Mouse (Mus musculus) 3T3-L1 (cell line): ENCODE measurements around the gene Hmgb2.
A peak's percentile ranks its signal among the peaks of the same experiment; 100 is the strongest.
"Not testable (repeated sequence)": the region's sequence is repeated elsewhere in the genome, so short reads cannot be mapped to it uniquely, and the experiment has no call there.

ENCODE experiments used
- DNase-seq: peaks from one replicate; pipeline ENCODE4 v3.0.0-alpha.2; 2015; ENCODE audit warnings: low read depth, low spot score

Hmgb2 gene

DNA sequence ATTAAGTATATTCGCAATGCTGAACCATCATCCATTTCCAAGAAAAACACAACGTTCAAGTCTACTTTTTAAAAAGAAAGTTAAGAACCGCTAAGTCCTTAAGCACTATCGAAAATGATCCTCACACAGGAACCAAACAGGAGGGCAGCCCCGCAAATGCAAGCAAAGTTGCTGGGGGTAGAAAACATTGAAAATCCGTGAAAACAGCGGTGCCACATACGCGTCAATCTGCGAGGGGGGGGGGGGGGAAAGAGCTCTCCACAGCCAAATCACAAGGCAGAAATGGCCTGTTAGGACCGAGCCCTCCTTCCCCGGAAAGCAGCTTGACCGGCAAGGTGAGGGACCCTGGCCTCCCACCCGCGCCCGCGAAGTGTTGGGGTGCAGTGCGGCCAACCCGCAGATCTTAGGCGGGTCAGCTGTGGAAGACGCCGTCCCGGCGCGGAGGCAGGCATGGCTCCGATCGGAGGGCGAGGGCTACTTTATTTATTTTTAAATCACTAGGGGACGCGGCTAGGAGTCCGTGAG lies 854 bp upstream of the Hmgb2 start:
- DNase-seq: peak; percentile 42

DNA sequence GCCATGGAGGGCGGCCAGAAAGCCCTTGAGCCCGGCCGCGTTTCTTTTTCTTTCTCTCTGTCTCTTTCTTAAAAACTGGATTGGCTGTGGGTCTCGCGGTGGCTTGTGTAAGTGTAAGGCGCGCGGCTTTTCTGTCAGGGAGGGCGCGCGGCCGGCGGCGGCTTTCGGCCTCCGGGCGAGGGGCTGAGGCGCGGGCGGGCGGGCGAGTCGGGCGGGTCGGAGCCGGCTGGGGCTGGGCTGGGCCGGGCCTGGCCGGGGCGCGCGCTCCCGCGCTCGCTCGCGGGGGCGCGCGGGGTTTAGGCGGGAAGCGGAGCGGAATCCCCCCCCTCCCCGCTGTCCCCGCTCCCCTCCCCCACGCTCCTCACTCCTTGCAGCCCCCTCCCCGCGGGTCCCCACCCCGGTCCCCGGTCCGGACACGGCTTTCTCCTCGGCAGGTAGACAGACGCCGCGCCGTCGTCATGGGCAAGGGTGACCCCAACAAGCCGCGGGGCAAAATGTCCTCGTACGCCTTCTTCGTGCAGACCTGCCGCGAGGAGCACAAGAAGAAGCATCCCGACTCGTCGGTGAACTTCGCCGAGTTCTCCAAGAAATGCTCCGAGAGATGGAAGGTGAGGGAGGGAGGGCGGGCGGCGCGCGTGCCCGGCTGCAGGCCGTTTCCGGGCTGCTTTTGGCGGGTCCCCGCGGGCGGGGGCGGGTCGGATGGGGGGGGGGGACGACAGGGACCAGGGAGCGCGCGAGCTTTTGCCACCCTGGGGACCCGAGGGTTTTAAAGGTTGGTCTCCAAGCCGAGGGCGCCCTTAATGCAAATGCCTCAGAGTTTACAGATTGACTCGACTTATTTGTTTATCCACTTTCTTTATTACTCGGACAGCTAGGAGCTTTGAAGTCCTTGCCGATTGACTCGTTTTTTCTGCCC lies 692 bp downstream of the Hmgb2 start:
- peak; percentile 39 for DNase-seq

DNA sequence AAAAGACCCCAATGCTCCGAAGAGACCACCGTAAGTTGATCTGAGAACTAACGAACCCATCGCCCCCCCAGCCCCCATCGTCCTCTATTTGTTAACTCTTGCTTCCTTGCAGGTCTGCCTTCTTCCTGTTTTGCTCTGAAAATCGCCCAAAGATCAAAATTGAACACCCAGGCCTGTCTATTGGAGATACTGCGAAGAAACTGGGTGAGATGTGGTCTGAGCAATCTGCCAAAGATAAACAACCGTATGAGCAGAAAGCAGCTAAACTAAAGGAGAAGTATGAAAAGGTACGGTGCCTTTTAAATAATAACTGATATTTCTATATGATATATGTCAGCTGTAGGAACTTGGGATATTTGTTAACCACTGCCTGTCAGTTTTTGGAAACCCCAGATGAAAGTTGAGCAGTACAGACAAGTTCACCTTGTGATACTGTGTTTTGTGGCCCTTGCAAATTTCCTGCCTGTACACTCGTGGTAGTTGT lies 1.5 kb downstream of the Hmgb2 start:
- DNase-seq: not testable (repeated sequence)

DNA sequence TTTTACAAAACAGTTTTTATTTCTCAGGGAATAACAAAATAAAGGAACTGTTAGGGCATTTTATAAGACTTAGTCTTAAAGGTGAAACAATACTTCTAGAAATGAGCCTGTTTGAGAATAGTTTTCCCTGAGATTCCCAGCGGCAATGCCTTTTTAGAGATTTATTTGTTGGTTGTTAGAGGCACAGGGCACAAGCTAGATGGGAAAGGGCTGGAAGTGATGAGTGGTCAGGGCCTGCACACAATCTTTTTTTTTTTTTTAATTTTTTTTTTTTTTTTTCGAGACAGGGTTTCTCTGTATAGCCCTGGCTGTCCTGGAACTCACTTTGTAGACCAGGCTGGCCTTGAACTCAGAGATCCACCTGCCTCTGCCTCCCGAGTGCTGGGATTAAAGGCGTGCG lies 5.0 kb downstream of the Hmgb2 start:
- DNase-seq: not testable (repeated sequence)

DNA sequence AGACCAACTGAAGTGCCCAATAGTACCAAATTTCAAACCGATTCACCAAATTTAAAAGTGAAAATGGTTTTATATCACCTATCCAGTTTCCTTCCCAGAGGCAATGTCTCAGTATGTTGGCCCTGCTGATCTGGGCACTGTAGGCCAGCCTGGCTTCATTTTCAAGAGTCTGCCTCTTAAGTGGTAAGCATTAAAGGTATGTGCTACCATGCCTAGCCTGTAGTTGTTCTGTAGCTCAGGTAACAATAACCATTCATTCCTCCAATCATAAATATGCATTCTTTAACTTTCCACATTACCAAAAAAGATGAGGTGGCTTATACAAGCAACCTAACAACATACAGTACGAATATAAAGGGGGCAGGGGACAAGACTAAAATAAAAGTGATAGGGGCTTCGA lies 6.0 kb downstream of the Hmgb2 start:
- no peak for DNase-seq

DNA sequence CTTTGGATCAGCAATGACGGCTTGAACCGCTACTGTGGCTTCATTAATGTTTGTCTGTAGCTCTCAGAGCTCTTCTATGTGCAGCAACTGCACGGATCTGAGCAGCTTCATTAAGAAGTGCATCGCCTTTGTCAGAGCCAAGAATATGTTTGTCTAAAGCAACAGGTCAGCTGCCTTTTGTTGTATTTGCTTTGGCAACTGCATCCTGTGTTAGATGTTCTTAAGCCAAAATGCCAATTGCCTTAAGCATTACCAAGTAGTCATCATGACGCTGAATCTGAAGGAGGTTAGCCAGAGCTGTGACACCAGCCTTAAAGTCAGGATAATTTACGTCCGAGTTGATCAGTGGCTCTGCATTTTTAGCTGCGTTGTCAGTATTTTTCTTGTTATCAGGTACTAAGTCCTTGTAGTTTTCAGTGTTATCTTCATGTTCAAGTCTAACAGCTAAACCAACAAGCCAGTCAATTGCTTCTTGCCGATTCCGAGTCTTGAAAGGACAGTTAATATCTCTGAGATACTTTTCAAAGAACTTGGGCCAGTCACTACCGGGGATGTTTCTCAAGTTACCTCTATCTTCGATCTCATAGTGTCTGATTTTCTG lies 8.6 kb downstream of the Hmgb2 start:
- DNase-seq: no peak

DNA sequence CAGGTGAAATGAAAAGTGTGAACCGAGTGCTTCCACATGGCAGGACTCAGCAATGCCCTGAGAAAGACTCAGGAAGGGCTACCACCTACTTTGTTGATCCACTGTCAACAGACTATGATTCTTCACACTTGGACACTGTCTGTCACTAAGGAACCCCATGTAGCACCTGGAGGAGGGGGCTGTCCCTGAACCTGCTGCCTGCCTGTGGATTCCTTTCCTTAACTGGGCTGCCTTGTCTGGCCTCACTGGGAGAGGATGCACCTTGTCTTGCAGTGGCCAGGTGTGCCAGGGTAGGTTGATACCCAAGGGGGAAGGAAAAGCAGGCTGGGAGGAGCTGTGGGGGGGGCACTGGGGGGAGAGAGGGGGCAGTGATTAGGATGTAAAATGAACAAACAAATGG lies 16.3 kb downstream of the Hmgb2 start:
- DNase-seq: no peak

DNA sequence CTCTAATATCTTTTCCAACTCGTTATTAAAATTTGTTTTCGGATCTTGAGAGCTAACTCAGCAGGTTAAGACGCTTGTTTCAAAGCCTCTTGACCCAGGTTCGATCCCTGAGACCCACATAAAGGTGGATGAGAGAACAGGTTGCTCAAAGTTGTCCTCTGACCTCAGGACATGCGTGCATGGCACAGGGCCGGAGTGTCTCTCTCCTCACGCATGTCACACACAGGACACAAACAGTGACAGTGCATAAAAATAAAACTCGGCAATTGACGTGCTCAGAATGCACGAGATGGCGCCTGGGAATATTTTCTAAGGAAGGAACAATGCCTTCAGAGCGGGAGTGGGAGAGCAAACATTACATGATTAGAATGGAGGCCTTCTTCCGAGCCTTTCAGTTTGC lies 18.5 kb downstream of the Hmgb2 start:
- no peak for DNase-seq

DNA sequence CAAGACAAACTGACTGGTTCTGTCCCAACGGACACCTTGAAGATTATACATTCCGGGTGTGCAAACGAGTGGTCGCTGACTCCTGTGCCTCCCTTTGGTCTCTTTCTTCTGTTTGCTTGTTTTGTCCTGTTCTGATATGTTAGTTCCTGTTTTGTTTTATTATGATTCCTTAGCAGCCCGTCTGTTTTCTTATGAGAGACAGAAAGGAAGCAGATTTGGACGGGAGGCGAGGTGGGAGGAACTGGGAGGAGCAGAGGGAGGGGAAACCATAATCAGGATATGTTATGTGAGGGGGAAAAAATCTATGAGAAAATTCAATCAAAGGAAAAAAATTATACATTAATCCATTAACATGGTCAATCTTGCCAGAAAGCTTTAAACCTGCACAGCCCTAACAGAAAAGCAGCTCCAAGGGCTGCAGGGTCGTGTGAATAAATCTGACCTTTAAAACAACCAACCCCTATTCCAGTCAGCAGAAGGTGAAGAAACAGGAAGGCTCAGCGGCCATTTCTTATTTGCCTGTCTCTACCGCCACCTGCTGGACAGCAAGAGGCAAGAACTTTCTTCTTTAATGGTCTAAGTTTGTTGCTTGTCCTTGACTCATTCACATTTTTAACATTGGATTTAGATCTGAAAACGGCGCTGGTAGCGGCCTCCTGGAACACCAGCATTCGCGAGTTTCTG lies 19.1 kb downstream of the Hmgb2 start:
- peak; percentile 82 for DNase-seq

DNA sequence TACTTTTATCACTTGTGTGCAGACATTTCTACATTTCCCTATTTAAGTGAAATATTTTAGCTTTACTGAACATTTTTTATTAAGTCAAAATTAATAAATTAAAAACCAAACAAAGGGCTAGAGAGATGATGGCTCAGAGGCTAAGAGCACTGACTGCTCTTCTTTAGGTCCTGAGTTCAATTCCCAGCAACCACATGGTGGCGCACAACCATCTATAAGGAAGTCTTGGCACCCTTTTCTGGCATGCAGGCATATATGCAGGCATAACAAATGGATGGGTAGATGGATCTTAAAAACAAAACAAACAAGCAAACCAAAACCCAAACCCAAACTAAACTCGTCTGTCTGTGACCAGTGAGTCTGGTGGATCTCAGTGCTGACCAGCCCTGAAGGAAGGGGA lies 20.5 kb downstream of the Hmgb2 start:
- peak; percentile 54 for DNase-seq

DNA sequence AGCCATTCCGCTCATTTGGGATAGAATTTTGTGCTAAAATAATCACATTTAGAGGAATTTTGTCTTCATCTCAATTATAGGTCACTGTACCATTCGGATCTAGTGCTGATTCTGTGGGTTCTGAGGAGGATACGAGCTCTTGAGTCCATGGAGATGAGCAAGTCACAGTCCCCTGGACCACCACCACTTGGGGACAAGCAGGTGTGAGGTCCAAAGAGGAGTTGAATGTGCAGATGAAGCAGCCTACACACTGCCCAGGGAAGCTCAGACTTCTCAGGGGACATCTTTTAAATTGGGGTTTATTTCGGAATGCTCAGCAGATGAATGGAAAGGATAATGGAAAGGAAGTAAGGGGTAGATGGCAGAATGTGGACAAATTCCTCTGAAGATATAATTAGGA lies 21.4 kb downstream of the Hmgb2 start:
- DNase-seq: no peak

DNA sequence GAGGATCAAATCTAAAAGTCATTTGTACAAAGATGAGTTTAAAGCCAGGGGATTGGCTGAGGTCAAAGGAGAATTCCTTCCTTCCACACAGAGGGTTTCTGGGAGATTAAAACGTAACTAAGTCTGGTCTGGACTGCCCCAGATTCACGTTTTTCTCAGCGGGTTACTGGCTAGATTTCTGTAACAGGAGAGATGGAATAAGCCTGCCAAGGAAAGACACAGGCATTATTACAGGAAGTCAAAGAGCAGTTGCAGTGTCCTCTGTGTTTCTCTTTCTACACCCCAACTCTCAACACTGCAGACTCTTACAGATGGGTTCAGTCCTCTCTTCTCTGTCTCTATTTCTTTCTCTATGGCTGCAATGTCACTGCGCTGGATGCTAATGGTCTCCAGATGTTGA lies 22.8 kb downstream of the Hmgb2 start:
- DNase-seq: no peak

DNA sequence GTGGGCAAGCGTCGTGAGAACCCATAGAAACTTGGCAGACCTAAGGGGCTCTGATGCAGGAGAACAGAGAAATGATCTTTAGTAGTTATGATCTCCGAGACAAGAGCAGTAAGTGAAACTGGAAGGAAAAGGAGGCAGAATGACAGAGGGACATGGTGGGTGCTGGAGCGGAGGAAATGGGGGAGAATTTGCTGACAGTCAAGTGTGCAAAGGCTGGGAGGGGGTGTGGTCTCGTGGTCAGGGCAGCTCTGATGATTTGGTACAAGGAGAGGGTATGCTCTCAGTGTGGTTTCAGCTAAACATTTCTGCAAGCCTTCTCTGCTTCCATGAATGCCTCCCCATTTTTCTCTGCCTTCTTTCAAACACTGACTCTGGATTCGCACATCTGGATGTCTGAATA lies 24.5 kb downstream of the Hmgb2 start:
- DNase-seq: no peak

DNA sequence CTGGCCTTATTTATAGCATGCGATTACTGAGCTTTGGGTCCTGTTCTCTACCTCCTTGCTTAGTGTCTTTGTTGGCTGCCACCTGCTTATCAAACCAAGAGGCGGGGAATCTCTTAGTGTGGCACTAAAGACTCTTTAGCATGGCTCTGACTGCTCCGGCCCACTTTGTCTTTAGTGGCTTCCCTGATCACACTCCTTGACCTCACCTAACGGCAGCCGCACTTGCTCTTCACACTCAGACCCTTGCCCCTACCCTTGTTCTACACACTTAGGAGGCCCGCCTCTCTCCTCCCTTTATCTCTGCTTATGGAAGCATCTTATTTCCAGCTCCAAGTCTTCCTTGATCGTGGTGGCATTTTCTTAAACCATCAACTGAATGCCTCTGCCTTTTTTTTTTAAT lies 26.9 kb downstream of the Hmgb2 start:
- no peak for DNase-seq

DNA sequence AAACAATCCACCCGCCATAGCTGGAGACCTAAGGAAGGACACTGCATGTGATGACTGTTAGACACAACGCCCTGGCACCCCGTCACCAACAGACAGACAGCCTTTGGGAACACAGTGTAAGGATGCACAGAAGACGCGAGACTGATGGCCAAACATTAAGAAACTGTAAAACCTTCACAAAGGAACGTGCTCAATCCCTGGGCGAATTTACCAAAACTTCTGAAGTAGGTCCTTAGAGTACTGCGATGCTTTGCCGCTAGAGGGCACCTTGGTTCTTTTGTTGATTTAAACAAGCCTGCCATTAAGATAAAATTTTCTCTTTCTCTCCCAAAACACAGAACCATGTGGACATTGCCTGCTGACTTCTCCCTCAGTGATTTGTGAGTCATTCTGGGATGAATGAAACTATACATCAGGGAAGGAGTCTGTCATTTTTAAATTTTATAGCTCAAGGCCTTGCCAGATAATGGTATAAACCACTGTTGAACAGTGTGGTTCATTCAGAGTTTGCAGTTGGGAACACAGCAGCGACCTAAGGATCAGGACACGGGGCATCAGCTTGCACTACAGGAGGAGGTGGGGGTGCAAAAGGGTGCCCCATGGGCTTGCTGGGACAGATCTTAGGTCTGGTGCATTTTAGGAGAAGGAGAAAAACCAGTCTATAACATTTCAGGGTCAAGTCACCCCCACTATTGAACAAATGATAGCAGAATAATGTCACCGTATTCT lies 28.6 kb downstream of the Hmgb2 start:
- DNase-seq: peak; percentile 91

DNA sequence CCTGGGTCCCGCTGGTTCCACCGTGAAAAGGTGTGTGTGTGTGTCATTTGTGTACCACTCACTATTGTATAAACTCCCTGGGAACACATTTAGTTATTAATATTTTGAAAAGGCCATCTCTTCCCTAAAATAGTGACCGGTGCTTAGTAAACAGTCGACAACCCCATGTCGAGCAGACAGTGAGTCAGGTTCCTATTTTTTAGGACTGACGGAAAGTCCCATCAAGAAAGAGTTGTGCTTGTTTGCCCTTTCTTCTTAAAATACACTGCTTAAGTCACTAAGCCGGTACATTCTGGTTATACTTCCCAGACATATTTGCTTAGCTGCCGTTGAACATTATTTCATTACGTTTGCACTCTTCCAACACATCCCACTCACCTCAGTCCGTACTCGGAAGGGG lies 29.2 kb downstream of the Hmgb2 start:
- DNase-seq: no peak

DNA sequence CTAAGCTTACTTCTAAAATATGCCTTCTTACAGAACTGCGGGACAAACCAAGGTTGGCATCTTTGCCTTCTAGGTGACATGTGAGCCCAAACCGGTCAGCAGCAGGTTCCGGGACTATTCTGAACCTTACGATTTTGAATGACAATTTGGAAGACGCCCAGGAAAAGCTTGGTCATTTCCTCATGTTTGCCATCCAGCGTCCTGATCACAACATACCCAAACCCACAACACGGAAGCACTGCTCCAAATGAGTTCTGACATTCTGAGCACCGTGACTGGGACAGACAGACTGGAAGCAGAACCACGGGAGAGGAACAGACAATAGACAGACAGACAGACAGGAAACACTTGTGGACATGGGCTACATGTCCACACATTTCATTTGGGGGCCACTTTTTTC lies 29.7 kb downstream of the Hmgb2 start:
- no peak for DNase-seq

DNA sequence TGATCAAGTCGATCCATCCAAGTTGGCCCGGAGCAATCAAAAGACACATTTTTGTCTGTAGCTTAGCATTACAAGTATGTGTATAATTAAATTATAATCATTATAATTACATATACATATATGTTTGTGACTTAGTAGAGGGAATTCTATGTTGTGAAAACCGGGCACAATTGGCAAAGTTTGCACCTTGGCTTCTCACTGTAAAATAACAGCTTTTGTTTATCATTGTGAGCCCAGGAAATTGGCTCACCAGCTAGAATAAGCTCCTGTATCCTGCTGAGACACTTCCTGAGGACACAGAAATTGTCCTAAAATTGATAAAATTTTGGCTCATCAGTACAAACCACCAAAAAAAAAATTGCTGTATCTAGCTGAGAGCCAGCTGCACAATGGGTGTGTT lies 34.7 kb downstream of the Hmgb2 start:
- no peak for DNase-seq

DNA sequence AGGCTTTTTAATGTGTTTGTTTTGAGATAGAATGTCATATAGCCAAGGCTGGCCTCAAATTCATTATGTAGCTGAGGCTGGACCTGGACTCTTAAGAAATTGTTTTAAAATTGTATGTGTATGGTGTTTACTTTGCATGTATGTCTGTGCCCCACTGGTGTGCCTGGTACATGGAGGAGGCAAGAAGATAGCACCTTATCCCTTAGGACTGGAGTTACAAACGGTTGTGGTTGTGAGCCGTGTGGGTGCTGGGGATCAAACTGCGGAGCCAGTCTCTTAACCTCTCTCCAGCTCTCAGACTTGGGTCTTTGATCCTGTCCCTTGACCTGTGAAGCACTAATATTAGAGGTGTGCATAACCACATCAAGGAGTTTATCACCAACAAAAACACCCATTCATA lies 35.1 kb downstream of the Hmgb2 start:
- DNase-seq: no peak

DNA sequence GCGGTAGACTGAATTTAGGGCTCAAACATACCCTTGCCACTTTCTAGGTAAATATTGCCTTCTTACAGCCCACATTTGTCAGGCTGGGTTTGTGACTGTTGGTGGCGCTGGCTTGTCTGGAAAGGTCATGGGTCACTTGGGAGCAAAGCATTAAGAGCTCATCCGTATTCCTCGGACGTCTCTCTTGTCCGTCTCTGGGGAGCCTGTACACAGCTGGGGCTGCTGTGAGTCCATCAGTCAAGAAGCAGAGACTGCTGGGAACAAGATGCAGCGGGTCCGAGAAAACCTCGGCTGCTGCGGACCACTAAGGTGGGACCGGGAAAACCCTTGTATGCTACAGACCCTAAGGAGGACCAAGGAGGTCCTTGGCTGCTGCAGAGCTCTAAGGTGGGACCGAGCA lies 35.9 kb downstream of the Hmgb2 start:
- no peak for DNase-seq
